Mouse (Mus musculus) liver, embryonic 16.5 days (tissue): Measurements from ENCODE around the gene Cabp1. TPM values are rescaled to one million over a fixed set of nuclear protein-coding genes. Genes with fewer than 3 reads are reported as not detected.
A peak's percentile ranks its signal among the peaks of the same experiment; 100 is the strongest.

ENCODE experiments used
- ATAC-seq: fragments of 200-750 bp; cut with Nextera tagmentation; 2 replicates; pipeline ENCODE4 v1.8.0; 2017; ENCODE audit warnings: low read depth, mild to moderate bottlenecking, moderate number of reproducible peaks, moderate library complexity
- H3K27ac ChIP-seq: fragments of 300-500 bp; sonication (generic); 2 replicates; pipeline ENCODE4 v1.5.1; 2014; ENCODE audit warnings: mild to moderate bottlenecking, low read length
- H3K27me3 ChIP-seq: fragments of 300-500 bp; sonication (generic); 2 replicates; pipeline ENCODE4 v1.6.1; 2014; ENCODE audit warnings: low read depth, low read length, mixed read lengths; ENCODE audit not compliant: control insufficient read depth, insufficient read depth
- H3K36me3 ChIP-seq: fragments of 300-500 bp; sonication (generic); 2 replicates; pipeline ENCODE4 v1.6.1; 2014; ENCODE audit warnings: mild to moderate bottlenecking; ENCODE audit not compliant: control insufficient read depth, insufficient read depth
- H3K4me1 ChIP-seq: fragments of 300-500 bp; sonication (generic); 2 replicates; pipeline ENCODE4 v1.6.1; 2014; ENCODE audit warnings: low read depth, low read length, mixed read lengths; ENCODE audit not compliant: control insufficient read depth
- H3K4me2 ChIP-seq: fragments of 300-500 bp; sonication (generic); 2 replicates; pipeline ENCODE4 v1.6.1; 2014; ENCODE audit warnings: low read depth, low read length, mixed read lengths
- H3K4me3 ChIP-seq: fragments of 300-500 bp; sonication (generic); 2 replicates; pipeline ENCODE4 v1.5.1; 2014; ENCODE audit warnings: low read depth, mild to moderate bottlenecking, low read length
- H3K9ac ChIP-seq: fragments of 300-500 bp; sonication (generic); 2 replicates; pipeline ENCODE4 v1.6.1; 2014; ENCODE audit warnings: low read depth, low read length
- H3K9me3 ChIP-seq: fragments of 300-500 bp; sonication (generic); replicated peaks from 2 replicates; pipeline ENCODE4 v1.6.1; 2016; ENCODE audit warnings: low read length; ENCODE audit not compliant: control insufficient read depth
- WGBS: fragments of 180-500 bp; shearing (Covaris S2); extraction: QIAGEN DNeasy Blood & Tissue Kit; methylation state at CpG from one replicate; pipeline ENCODE4 v1.1.7; 2014; ENCODE audit not compliant: insufficient replicate concordance; 5-methylcytosine and 5-hydroxymethylcytosine counted together
- polyA plus RNA-seq: library from polyadenylated mRNA; unstranded; fragments of >200 nt; fragmentation: Nextera tagmentation; extraction: Ambion mirVana; gene quantifications from 2 replicates; pipeline ENCODE4 v1.2.1, GENCODE M21; 2015

The Cabp1 gene
- polyA plus RNA-seq, 1 experiment from 2014 or later = 0.13 TPM

DNA sequence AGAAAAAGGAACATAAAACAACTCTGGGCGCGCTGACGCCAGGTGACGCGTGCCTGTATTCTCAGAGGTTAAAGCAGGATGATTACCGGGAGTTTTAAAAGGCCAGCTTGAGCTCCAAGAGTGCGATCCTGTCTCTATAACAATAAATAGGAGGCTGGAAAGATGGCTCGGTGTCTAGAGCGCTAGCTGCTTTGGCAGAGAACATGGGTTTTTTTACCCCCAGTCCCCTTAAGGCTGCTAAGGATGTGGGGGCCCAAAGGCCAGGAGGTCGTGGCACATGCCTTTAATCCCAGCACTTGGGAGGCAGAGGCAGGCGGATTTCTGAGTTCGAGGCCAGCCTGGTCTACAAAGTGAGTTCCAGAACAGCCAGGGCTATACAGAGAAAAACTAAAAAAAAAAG is 35.0 kb downstream of the Cabp1 start:
- peaks cover 49% of the 10 kb centered on the region for H3K4me1 ChIP-seq
- WGBS = 41% methylated on average over 12 of the region's 12 CpGs
- ATAC-seq = no peak

DNA sequence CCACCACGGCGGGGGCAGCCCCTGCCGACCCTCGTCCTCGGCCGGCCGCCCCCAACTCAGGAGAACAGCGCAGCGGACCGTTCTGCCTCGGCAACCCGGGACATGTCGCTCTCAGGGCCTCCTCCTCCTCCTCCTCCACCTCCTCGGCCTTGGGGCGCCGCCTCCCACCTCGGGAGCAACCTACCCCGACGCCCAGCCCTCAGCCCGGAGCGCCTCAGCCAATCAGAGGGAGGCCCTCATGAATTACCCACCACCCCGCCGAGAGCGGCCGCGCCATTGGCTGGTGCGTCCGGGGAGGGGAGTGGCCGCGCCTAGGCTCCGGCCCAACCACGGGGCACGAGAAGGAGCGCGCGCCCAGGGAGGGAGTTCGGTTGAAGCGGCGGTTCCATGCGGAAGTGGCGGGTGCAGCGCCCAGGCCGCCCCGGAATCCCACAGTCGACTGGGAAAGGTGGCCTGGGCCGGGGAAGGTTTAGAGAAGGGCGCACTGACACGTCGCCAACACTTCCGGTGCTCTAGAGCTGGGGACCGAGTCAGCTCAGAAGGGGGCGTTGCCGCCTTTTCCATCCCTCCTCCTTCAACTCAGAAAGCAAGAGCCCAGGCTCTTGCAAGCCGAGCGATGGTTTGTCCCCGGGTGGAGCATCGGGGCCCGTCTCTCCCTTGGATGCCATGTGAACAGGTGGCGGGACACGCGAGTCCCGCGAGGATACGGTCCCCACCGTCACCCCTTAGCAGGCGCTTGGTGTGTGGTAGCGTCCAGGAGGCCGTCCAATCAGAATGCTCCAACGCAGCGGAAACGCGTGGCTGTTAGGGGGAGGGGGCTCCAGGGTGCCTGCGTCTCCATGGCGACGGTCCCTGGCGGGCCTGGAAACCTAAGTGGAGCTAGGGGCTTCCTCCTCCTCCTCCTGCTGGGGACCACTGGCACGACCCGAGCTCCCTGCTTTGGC is 35.9 kb downstream of the Cabp1 start, which contains the start of gene Mlec:
Gene Mlec (minus strand): TSS at position 140 of the 944 bp plus-strand sequence.
- no peaks in the 10 kb centered on the region for H3K36me3 ChIP-seq
- peak within 1 kb of the TSS; percentile 88 for H3K9ac ChIP-seq
- 0% methylated on average over 66 of the region's 78 CpGs for WGBS

More for the DNA sequence above, 35.0 kb downstream of the Cabp1 start:
- Histone ChIP-seq H3K4me2 (peak overlapping the region; percentile 87), H3K36me3 (no peaks in the 10 kb centered on the region), H3K9me3 (no peaks in the 10 kb centered on the region), H3K9ac (peak overlapping the region; percentile 76), H3K27me3 (no peaks in the 10 kb centered on the region), H3K4me3 (peak overlapping the region; percentile 79), H3K27ac (peak overlapping the region; percentile 91)

DNA sequence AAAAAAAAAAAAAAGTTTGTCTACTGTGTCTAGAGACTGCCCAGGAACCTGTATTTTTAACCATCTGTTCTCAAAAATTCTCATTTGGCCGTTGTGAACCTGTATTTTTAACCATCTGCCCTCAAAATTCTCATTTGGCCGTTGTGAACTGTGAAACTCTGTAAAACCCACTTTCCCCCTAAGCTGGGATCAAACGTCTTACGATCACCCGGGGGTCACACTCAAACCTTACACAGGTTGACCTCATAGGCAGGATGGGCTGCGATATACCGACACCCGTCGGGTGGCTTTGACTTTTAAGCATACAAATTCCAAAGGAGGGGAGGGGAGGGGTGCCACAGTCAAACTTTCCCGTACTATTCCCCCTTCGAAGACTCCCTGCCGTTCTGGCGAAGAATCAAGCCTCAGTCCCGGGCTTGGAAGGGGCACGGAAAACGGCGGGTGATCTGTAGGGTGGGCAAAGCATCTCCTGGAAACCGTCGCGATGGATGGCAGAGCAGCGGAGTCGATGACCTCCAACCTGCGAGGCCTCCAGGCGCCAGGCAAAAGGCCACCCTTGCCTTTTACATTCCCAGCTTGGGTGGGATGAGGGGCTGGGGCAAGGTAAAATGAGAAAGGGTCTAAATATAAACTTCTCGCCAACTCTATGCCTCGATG is 37.1 kb downstream of the Cabp1 start:
- Histone ChIP-seq H3K36me3 (no peaks in the 10 kb centered on the region), H3K9me3 (no peaks in the 10 kb centered on the region), H3K9ac (peak overlapping the region; percentile 88), H3K4me1 (peaks cover 60% of the 10 kb centered on the region), H3K4me2 (peak overlapping the region; percentile 93), H3K4me3 (peak overlapping the region; percentile 79), H3K27me3 (no peaks in the 10 kb centered on the region), H3K27ac (peak overlapping the region; percentile 76)
- WGBS = under 1% methylated on average over 26 of the region's 26 CpGs
- ATAC-seq = no peak

More for the DNA sequence above, 35.9 kb downstream of the Cabp1 start, which contains the start of gene Mlec:
- Histone ChIP-seq H3K27me3 (no peaks in the 10 kb centered on the region), H3K4me1 (peaks cover 52% of the 10 kb centered on the region), H3K9me3 (no peaks in the 10 kb centered on the region), H3K4me3 (peak within 1 kb of the TSS; percentile 79), H3K4me2 (peak within 1 kb of the TSS; percentile 93), H3K27ac (peak within 1 kb of the TSS; percentile 91)
- peak; percentile 98 for ATAC-seq

DNA sequence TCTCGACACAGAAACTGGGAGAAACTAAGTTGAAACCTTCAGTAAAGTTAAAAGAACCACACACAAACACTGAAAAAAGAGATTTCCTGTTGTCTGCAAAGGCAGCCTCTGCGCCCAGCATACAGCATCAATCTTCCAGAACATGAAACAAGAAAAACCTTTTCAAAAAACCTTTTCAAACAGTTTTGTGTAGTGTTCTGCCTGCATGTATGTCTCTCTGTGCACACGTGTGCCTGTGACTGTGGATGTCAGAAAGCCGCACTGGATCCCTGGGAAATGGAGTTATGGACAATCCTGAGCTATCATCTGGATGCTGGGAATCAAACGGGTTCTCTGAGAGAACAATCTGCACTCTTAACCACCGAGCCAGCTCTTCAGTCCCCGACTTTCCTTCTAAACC is 37.8 kb downstream of the Cabp1 start:
- H3K27ac ChIP-seq = peak overlapping the region; percentile 1; the same call in 1 of the 2 replicates
- peak overlapping the region; percentile 93 for H3K4me2 ChIP-seq
- WGBS = 19% methylated on average over 7 of the region's 7 CpGs
- no peaks in the 10 kb centered on the region for H3K27me3 ChIP-seq
- peak overlapping the region; percentile 79 for H3K4me3 ChIP-seq
- H3K4me1 ChIP-seq = peaks cover 58% of the 10 kb centered on the region
- ATAC-seq = no peak
- H3K36me3 ChIP-seq = no peaks in the 10 kb centered on the region
- H3K9me3 ChIP-seq = no peaks in the 10 kb centered on the region
- peak overlapping the region; percentile 88; the same call in 1 of the 2 replicates for H3K9ac ChIP-seq

DNA sequence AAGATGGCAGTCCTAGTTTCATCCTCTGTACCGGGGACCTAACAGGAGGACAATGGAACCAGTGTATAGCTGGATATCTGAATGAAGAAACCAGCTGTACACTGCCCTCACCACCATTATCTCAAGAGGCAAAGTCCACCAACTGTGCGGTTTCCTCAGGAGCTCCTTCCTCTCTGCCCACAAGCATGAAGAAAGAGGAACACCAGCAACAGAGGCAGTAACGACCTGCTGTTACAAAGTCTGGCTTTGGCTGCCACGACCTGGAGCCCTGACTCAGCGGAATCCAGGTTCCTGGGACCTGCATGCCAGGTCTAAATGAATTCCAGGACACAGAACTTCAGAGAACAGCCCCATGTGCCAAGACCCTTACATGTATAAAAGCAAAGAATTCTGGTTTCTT is 38.4 kb downstream of the Cabp1 start:
- no peak for ATAC-seq
- Histone ChIP-seq H3K4me3 (peak overlapping the region; percentile 79), H3K4me2 (peak overlapping the region; percentile 93), H3K27ac (peak overlapping the region; percentile 34), H3K9ac (no peak overlapping the region), H3K4me1 (peaks cover 53% of the 10 kb centered on the region), H3K9me3 (no peaks in the 10 kb centered on the region), H3K36me3 (peaks cover under 1% of the 10 kb centered on the region; the same call in 1 of the 2 replicates), H3K27me3 (no peaks in the 10 kb centered on the region)
- 5% methylated on average over 5 of the region's 5 CpGs for WGBS

DNA sequence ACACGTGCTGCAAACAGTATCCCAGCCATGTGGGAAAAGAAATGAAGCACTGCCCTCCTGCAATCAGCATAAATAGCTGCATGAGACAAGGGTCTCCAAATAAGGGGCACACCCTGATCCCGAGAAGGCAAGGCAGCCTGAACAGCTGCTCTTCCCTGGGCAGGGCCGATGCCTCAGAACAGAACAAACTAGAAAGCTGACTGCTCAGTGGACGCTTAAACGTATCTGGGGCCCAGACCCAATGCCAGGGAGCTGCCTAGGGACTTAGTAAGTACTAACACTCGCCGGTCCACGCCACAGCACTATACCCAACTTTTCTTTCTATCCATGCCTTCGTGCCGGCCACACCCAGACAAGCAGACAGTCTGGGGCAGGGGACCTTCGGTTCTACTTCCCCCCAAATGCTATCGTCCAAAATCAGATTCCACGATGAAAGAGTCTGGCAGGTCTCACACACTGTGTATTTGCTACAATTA is 39.0 kb downstream of the Cabp1 start:
- Histone ChIP-seq H3K9me3 (no peaks in the 10 kb centered on the region), H3K9ac (peak overlapping the region; percentile 37; the same call in 1 of the 2 replicates), H3K27me3 (no peaks in the 10 kb centered on the region), H3K4me1 (peaks cover 49% of the 10 kb centered on the region), H3K27ac (peak overlapping the region; percentile 34; the same call in 1 of the 2 replicates), H3K4me3 (peak overlapping the region; percentile 79), H3K36me3 (peaks cover 7% of the 10 kb centered on the region), H3K4me2 (peak overlapping the region; percentile 93)
- 30% methylated on average over 13 of the region's 13 CpGs for WGBS
- ATAC-seq = no peak

DNA sequence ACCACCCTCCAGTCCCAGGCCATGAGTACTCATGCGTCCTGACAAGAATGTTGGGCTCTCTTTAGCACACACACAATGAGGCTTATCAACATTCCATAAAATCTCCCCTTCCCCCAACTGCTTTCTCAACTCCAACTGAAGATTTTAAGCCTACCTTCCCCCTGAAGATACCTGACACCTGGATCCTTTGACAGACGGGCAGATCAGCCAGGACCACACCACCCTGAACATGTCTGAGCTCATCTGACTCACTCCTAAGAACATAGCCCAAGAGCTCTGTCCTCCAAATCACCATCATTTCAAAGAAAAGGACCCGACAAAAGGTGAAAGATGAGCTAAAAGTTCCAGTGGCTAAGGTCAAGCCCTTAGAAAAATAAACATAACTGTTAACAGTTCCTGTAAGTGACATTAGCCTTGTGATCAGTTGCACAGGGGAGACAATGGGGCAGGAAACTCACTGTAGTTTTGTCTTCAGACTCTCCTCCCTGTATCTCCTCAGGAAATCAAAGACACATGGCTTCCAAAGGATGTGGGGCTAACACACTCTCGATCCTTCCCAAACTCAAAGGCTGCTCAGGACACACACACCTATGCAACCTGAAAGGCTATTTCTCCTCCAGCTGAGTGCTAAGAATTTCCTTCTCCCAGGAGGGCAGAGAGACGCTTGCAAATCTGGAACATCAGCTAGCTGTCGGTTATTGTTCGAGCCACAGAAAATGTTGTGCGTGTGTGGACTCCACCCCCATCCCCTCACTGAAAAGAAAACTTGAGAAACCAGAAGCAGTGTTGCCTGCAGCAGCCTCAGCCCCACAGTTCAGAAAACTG is 41.8 kb downstream of the Cabp1 start:
- Histone ChIP-seq H3K4me3 (no peak overlapping the region), H3K27me3 (no peaks in the 10 kb centered on the region), H3K9ac (no peak overlapping the region), H3K9me3 (no peaks in the 10 kb centered on the region), H3K4me1 (peaks cover 37% of the 10 kb centered on the region), H3K4me2 (no peak overlapping the region), H3K36me3 (peaks cover 29% of the 10 kb centered on the region), H3K27ac (no peak overlapping the region)
- WGBS = 43% methylated on average over 8 of the region's 8 CpGs
- no peak for ATAC-seq

DNA sequence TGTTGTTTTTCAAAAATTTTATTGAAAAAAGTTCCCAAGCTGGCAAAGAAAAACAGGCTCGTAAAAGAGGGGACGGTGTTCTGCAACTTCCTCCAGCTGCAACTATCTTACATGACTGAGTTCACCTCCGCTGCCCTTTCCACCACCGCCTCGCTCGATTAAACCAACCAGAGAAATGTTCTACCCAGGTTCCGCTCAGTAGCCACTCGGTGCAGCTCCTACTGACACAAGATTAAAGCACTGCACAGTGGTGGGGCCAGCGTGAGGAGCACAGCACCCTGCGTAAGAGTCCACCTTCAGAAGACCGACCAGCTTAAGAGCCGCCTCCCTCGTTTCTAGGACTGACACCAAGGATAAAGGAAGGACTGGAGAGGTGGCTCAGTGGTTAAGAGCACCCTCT is 42.7 kb downstream of the Cabp1 start:
- ATAC-seq = no peak
- no peak overlapping the region for H3K4me3 ChIP-seq
- H3K4me2 ChIP-seq = no peak overlapping the region
- H3K4me1 ChIP-seq = peaks cover 32% of the 10 kb centered on the region
- peaks cover 32% of the 10 kb centered on the region for H3K36me3 ChIP-seq
- no peak overlapping the region for H3K9ac ChIP-seq
- H3K27ac ChIP-seq = no peak overlapping the region
- no peaks in the 10 kb centered on the region for H3K9me3 ChIP-seq
- H3K27me3 ChIP-seq = no peaks in the 10 kb centered on the region
- WGBS = 79% methylated on average over 13 of the region's 13 CpGs
